Mouse (Mus musculus): ENCODE results near the gene Aldh2. TPM values are rescaled to one million over a fixed set of nuclear protein-coding genes. Genes with fewer than 3 reads are reported as not detected.
"Not testable (repeated sequence)": the region's sequence is repeated elsewhere in the genome, so short reads cannot be mapped to it uniquely, and the experiment has no call there.

The Aldh2 gene
- polyA plus RNA-seq, 1 experiment = 645 TPM

DNA sequence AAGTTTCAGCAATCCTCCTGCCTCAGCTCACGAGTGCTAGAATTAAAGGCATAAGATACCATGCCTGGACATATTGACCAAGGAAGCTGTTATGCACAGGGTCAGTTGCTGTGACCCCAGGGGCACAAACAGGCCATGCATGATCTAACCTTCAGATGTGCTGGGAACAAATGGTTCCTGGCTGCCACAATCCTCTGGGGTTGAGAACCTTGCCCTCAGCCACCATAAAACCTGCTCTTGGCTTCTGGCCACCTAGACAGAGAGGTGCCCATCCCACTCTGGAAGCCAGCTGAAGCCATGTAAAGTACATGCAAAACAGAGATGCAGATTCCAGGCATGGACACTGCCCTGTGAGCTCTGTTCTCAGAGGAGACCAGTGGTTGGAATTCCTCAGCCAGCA, 10.2 kb upstream of the Aldh2 start:
- not testable (repeated sequence) for H3K27ac ChIP-seq (replicated peaks; ENCODE audit: low read depth, low read length); H3K4me1 ChIP-seq (ENCODE audit: control insufficient read depth, insufficient read depth, insufficient read length, low read length); H3K4me3 ChIP-seq (ENCODE audit: insufficient read depth, low read depth, low read length)

DNA sequence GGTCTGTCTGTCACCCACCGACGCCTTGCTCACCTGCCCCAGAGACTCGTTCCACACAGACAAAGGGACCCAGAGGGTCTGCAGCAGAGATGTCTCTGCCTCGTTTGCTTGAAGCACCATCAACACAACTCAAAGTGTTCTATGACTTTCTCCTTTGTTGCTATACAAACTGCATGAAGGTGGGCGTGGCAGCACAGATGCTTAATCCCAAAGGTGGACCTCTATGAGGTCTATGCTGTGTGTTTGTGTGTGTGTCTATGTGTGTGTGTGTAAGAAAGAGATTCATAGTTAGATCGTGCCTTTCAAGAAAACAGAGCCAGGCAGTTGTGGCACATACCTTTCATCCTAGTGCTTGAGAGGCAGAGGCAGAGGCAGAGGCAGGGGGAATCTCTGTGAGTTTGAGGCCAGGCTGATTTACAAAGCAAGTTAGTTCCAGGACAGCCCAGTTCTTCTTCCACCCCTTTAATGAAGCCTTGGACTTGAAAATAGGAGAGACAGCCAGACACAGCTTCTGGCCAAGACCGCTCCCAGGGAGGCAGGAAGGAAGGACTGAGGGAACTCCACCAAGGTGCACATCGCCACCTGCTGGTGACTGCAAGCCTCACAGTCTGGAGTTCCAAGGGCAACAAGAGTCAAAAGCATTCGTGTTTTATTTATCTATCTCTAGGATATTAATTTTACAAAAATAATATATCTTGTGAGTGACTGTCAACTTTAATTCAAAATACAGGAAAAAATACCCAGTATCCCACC, 8.1 kb upstream of the Aldh2 start:
- peak overlapping the region; percentile 82 for H3K27ac ChIP-seq (replicated peaks; ENCODE audit: low read depth, low read length)
- H3K4me1 ChIP-seq (ENCODE audit: control insufficient read depth, insufficient read depth, insufficient read length, low read length) = no peaks in the 10 kb centered on the region
- peak overlapping the region; percentile 41 for H3K4me3 ChIP-seq (ENCODE audit: insufficient read depth, low read depth, low read length)

DNA sequence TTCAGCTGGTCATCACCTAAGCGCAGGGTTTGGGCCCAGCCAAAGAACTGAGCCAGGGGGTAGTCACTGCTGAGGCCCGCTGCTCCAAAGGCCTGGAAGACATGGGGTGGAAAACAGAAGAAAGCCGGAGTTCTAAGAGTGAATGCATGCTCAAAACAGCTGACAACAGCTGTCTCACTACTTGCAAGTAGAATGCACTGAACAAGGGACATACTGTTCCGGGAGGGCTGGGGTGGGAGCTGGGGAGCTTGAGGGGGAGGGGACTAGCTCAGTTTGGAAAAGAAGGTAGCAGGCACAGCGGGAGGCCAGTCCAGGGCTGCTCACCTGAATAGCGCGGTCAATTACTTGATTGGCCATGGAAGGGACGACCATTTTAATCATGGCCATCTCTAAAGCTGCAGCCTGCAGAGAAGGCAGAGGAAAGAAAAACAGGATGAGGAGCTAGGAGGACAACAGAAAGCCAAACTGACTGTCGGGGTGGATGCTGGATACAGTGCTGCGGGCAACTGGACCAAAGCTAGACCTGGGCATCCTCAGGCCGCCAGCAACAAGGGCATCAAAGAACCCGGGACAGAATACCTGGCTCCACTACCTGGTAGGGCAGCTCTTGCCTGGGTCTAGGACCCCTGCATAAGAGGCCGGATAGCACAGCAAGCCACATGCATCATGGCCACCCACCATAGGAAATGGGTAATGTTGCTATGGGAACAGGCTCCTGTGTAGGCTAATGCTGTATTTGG, 5.4 kb upstream of the Aldh2 start:
- H3K4me3 ChIP-seq (ENCODE audit: insufficient read depth, low read depth, low read length) = no peak overlapping the region
- H3K4me1 ChIP-seq (ENCODE audit: control insufficient read depth, insufficient read depth, insufficient read length, low read length) = peaks cover 3% of the 10 kb centered on the region; the same call in 1 of the 2 replicates
- H3K27ac ChIP-seq (replicated peaks; ENCODE audit: low read depth, low read length) = no peak overlapping the region

DNA sequence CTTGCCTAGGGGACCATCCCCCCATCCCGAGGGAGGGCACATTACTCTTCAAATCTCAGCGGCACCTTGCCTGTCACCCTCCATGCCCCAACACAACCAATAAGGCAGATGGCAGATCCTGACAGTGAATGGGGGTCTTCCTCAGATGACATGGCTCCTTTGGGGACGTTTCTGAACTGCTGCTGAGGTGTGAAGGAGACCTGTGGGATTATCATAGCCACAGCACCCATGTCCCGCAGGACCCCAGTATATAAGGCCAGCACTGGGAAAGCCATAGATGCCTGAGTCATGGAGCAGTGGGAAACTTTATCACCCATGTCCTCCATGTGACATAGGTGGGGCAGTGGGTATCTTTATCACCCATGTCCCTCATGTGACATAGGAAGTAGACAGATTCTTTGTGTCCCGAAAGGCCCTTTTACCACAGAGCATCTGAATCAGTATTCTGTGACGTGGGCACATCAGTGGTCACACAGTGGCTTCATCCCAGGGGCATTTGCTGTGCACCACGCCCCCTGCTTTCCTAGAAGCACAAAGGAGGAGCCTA, 4.4 kb upstream of the Aldh2 start:
- Histone ChIP-seq H3K4me1 (ENCODE audit: control insufficient read depth, insufficient read depth, insufficient read length, low read length) (peaks cover 3% of the 10 kb centered on the region; the same call in 1 of the 2 replicates), H3K4me3 (ENCODE audit: insufficient read depth, low read depth, low read length) (no peak overlapping the region), H3K27ac (replicated peaks; ENCODE audit: low read depth, low read length) (no peak overlapping the region)

GRCm38 (mm10) chr5:121597332-121597731, 3.7 kb upstream of the Aldh2 start:
- Histone ChIP-seq H3K4me1 (ENCODE audit: control insufficient read depth, insufficient read depth, insufficient read length, low read length) (peaks cover 7% of the 10 kb centered on the region), H3K4me3 (ENCODE audit: insufficient read depth, low read depth, low read length) (no peak overlapping the region), H3K27ac (replicated peaks; ENCODE audit: low read depth, low read length) (peak overlapping the region; percentile 48)

- Histone ChIP-seq H3K27ac (replicated peaks; ENCODE audit: low read depth, low read length) (0 out of 2 replicates have a peak overlapping the region, but pooled peaks have one; percentile 8), H3K4me3 (ENCODE audit: insufficient read depth, low read depth, low read length) (no peak overlapping the region), H3K4me1 (ENCODE audit: control insufficient read depth, insufficient read depth, insufficient read length, low read length) (peaks cover 17% of the 10 kb centered on the region)
These were observed 2.6 kb upstream of the Aldh2 start for GRCm38 (mm10) chr5:121596226-121596625.

DNA sequence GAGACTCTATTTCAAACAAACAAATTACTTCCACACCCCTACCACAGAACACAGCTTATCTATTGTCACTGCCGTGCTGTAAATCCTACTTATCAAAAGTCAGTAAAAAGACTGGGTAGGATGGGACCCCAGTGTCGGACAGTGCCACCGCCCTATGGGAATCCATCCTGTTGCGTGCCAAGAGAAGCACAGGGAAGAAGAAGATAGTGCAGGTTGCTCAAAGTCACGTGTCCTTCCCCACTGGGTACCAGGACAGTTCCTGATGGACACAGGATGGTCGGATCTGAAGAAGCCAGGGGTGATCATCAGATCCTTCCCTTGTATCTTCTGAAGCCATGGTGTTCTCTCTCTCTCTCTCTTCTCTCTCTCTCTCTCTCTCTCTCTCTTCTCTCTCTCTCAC, 2.1 kb upstream of the Aldh2 start:
- no peak overlapping the region for H3K27ac ChIP-seq (replicated peaks; ENCODE audit: low read depth, low read length)
- H3K4me3 ChIP-seq (ENCODE audit: insufficient read depth, low read depth, low read length) = no peak overlapping the region
- H3K4me1 ChIP-seq (ENCODE audit: control insufficient read depth, insufficient read depth, insufficient read length, low read length) = peaks cover 20% of the 10 kb centered on the region

GRCm38 (mm10) chr5:121594714-121595313, 1.2 kb upstream of the Aldh2 start:
- H3K4me3 ChIP-seq (ENCODE audit: insufficient read depth, low read depth, low read length) = no peak overlapping the region
- H3K27ac ChIP-seq (replicated peaks; ENCODE audit: low read depth, low read length) = no peak overlapping the region
- H3K4me1 ChIP-seq (ENCODE audit: control insufficient read depth, insufficient read depth, insufficient read length, low read length) = peaks cover 20% of the 10 kb centered on the region

GRCm38 (mm10) chr5:121592816-121593407, 712 bp downstream of the Aldh2 start:
- Histone ChIP-seq H3K4me1 (ENCODE audit: control insufficient read depth, insufficient read depth, insufficient read length, low read length) (peaks cover 20% of the 10 kb centered on the region), H3K4me3 (ENCODE audit: insufficient read depth, low read depth, low read length) (peak overlapping the region; percentile 71), H3K27ac (replicated peaks; ENCODE audit: low read depth, low read length) (peak overlapping the region; percentile 47)

DNA sequence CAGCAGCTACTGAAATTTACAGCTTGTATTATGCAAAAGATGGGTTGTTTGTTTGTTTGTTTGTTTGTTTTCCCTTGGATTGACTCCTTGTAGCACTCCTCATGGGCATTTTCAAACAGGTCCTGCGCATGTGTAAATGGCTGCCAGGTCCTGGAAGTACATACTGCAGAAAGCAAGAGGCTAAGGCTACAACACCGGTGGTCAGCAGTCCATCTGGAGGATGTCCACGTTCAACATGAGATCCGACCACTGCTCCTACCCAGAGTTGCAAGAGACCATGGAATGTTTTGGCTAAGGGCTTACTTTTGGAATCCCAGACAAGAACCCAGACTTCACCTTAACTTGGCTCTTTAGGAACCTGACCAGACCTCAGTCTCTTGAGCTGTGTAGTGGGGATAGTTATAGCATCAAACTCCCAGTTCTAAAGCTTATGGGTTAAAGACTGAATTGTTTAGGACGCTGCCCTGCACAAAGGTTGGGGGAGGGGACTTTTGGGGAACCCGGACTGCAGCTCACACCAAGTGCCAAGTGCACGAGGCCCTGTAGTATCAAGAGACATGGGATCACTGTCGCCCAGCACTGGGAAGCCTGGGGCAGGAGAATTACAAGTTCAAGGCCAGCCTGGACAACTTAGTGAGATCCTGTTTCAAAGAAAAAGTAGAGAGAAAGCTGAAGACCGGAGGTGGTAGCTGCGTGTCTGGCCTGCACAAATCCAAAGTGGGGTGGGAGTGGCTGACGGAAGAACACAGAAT, 1.4 kb downstream of the Aldh2 start:
- H3K27ac ChIP-seq (replicated peaks; ENCODE audit: low read depth, low read length) = peak overlapping the region; percentile 53
- H3K4me3 ChIP-seq (ENCODE audit: insufficient read depth, low read depth, low read length) = peak overlapping the region; percentile 71
- peaks cover 25% of the 10 kb centered on the region for H3K4me1 ChIP-seq (ENCODE audit: control insufficient read depth, insufficient read depth, insufficient read length, low read length)

- H3K27ac ChIP-seq (replicated peaks; ENCODE audit: low read depth, low read length) = peak overlapping the region; percentile 53
- H3K4me3 ChIP-seq (ENCODE audit: insufficient read depth, low read depth, low read length) = peak overlapping the region; percentile 71
- peaks cover 27% of the 10 kb centered on the region for H3K4me1 ChIP-seq (ENCODE audit: control insufficient read depth, insufficient read depth, insufficient read length, low read length)
These were observed 2.1 kb downstream of the Aldh2 start for GRCm38 (mm10) chr5:121591417-121592063.

GRCm38 (mm10) chr5:121589928-121590327, 3.7 kb downstream of the Aldh2 start:
- H3K4me3 ChIP-seq (ENCODE audit: insufficient read depth, low read depth, low read length) = no peak overlapping the region
- H3K27ac ChIP-seq (replicated peaks; ENCODE audit: low read depth, low read length) = 0 out of 2 replicates have a peak overlapping the region, but pooled peaks have one; percentile 0
- peaks cover 37% of the 10 kb centered on the region for H3K4me1 ChIP-seq (ENCODE audit: control insufficient read depth, insufficient read depth, insufficient read length, low read length)

- Histone ChIP-seq H3K27ac (replicated peaks; ENCODE audit: low read depth, low read length) (peak overlapping the region; percentile 97), H3K4me1 (ENCODE audit: control insufficient read depth, insufficient read depth, insufficient read length, low read length) (peaks cover 31% of the 10 kb centered on the region), H3K4me3 (ENCODE audit: insufficient read depth, low read depth, low read length) (peak overlapping the region; percentile 31; the same call in 1 of the 2 replicates)
These were observed 7.1 kb downstream of the Aldh2 start for GRCm38 (mm10) chr5:121586400-121587039.

Measured in brown adipose tissue, adult 24 weeks (tissue).